Mouse (Mus musculus) heart, embryonic 12.5 days (tissue): ENCODE results near the gene Atg7. TPM values are rescaled to one million over a fixed set of nuclear protein-coding genes. Genes with fewer than 3 reads are reported as not detected.

ENCODE experiments used
- ATAC-seq: fragments of 200-750 bp; cut with Nextera tagmentation; 2 replicates; pipeline ENCODE4 v1.8.0; 2017; ENCODE audit warnings: moderate TSS enrichment, moderate library complexity; ENCODE audit not compliant: insufficient number of reproducible peaks, low FRiP score
- H3K27ac ChIP-seq: fragments of 300-500 bp; sonication (generic); 2 replicates; pipeline ENCODE4 v1.5.1; 2016; ENCODE audit warnings: mild to moderate bottlenecking, moderate library complexity; ENCODE audit not compliant: poor library complexity, severe bottlenecking
- H3K27me3 ChIP-seq: fragments of 300-500 bp; sonication (generic); replicated peaks from 2 replicates; pipeline ENCODE4 v1.6.1; 2016; ENCODE audit warnings: mild to moderate bottlenecking, moderate library complexity
- H3K36me3 ChIP-seq: fragments of 300-500 bp; sonication (generic); 2 replicates; pipeline ENCODE4 v1.6.1; 2016; ENCODE audit warnings: mild to moderate bottlenecking, moderate library complexity
- H3K4me1 ChIP-seq: fragments of 300-500 bp; sonication (generic); replicated peaks from 2 replicates; pipeline ENCODE4 v1.6.1; 2016; ENCODE audit warnings: mild to moderate bottlenecking
- H3K4me2 ChIP-seq: fragments of 300-500 bp; sonication (generic); 2 replicates; pipeline ENCODE4 v1.6.1; 2016; ENCODE audit warnings: mild to moderate bottlenecking, moderate library complexity
- H3K4me3 ChIP-seq: fragments of 300-500 bp; sonication (generic); 2 replicates; pipeline ENCODE4 v1.5.1; 2016; ENCODE audit warnings: mild to moderate bottlenecking
- H3K9ac ChIP-seq: fragments of 300-500 bp; sonication (generic); 2 replicates; pipeline ENCODE4 v1.6.1; 2016; ENCODE audit warnings: mild to moderate bottlenecking, moderate library complexity
- H3K9me3 ChIP-seq: fragments of 300-500 bp; sonication (generic); replicated peaks from 2 replicates; pipeline ENCODE4 v1.6.1; 2016; ENCODE audit warnings: mild to moderate bottlenecking, moderate library complexity
- WGBS: fragments of 180-500 bp; shearing (Covaris S2); methylation state at CpG from one replicate; pipeline ENCODE4 v1.1.7; 2016; 5-methylcytosine and 5-hydroxymethylcytosine counted together
- polyA plus RNA-seq: library from polyadenylated mRNA; unstranded; fragments of >200 nt; fragmentation: Nextera tagmentation; extraction: Ambion mirVana; gene quantifications from 2 replicates; pipeline ENCODE4 v1.2.1, GENCODE M21; 2016

Gene Atg7
- polyA plus RNA-seq, 1 experiment from 2014 or later, result 18.4 TPM

- H3K4me2 ChIP-seq, result no peak overlapping the region
- no peak overlapping the region for H3K4me3 ChIP-seq
- WGBS, result 86% methylated on average over 3 of the region's 3 CpGs
- peaks cover 7% of the 10 kb centered on the region; the same call in 1 of the 2 replicates for H3K36me3 ChIP-seq
- H3K4me1 ChIP-seq, result peaks cover 87% of the 10 kb centered on the region
- H3K27me3 ChIP-seq, result no peaks in the 10 kb centered on the region
- no peak overlapping the region for H3K9ac ChIP-seq
- H3K9me3 ChIP-seq, result no peaks in the 10 kb centered on the region
- no peak for ATAC-seq
- no peak overlapping the region for H3K27ac ChIP-seq
Observed at GRCm38 (mm10) chr6:114904818-114905217, 261.9 kb downstream of the Atg7 start.

- peaks cover 83% of the 10 kb centered on the region for H3K4me1 ChIP-seq
- 50% methylated on average over 8 of the region's 8 CpGs for WGBS
Observed at GRCm38 (mm10) chr6:114905253-114906028, 262.5 kb downstream of the Atg7 start.

GRCm38 (mm10) chr6:114906209-114906608, 263.3 kb downstream of the Atg7 start:
- Histone ChIP-seq H3K9ac (no peak overlapping the region), H3K4me2 (no peak overlapping the region), H3K4me1 (peaks cover 77% of the 10 kb centered on the region), H3K27ac (no peak overlapping the region), H3K27me3 (no peaks in the 10 kb centered on the region), H3K36me3 (peaks cover 8% of the 10 kb centered on the region; the same call in 1 of the 2 replicates), H3K4me3 (no peak overlapping the region), H3K9me3 (no peaks in the 10 kb centered on the region)
- ATAC-seq, result no peak
- WGBS, result 58% methylated on average over 5 of the region's 5 CpGs

More at GRCm38 (mm10) chr6:114905253-114906028, 262.5 kb downstream of the Atg7 start:
- H3K4me2 ChIP-seq, result no peak overlapping the region
- no peaks in the 10 kb centered on the region for H3K9me3 ChIP-seq
- H3K4me3 ChIP-seq, result no peak overlapping the region
- ATAC-seq, result no peak
- H3K27me3 ChIP-seq, result no peaks in the 10 kb centered on the region
- no peak overlapping the region for H3K9ac ChIP-seq
- no peak overlapping the region for H3K27ac ChIP-seq
- H3K36me3 ChIP-seq, result peaks cover 8% of the 10 kb centered on the region; the same call in 1 of the 2 replicates

- no peak overlapping the region for H3K27ac ChIP-seq
- H3K9me3 ChIP-seq, result no peaks in the 10 kb centered on the region
- H3K4me2 ChIP-seq, result no peak overlapping the region
- H3K4me3 ChIP-seq, result no peak overlapping the region
- no peak for ATAC-seq
- 92% methylated on average over 6 of the region's 6 CpGs for WGBS
- peaks cover 76% of the 10 kb centered on the region for H3K4me1 ChIP-seq
- peaks cover 12% of the 10 kb centered on the region for H3K36me3 ChIP-seq
- H3K9ac ChIP-seq, result no peak overlapping the region
- no peaks in the 10 kb centered on the region for H3K27me3 ChIP-seq
Observed at GRCm38 (mm10) chr6:114907459-114907858, 264.6 kb downstream of the Atg7 start.

- H3K27me3 ChIP-seq, result no peaks in the 10 kb centered on the region
- H3K4me2 ChIP-seq, result no peak overlapping the region
- ATAC-seq, result no peak
- peaks cover 12% of the 10 kb centered on the region for H3K36me3 ChIP-seq
- no peak overlapping the region for H3K27ac ChIP-seq
- no peaks in the 10 kb centered on the region for H3K9me3 ChIP-seq
- H3K4me3 ChIP-seq, result no peak overlapping the region
- no peak overlapping the region for H3K9ac ChIP-seq
- peaks cover 76% of the 10 kb centered on the region for H3K4me1 ChIP-seq
- WGBS, result 90% methylated on average over 7 of the region's 7 CpGs
Observed at GRCm38 (mm10) chr6:114909801-114910200, 266.9 kb downstream of the Atg7 start.

Other genes with a start within 250 kb of the Atg7 start
- not detected in 2 replicates for gene Hrh1, start 245.2 kb upstream of the Atg7 start, polyA plus RNA-seq